Mouse (Mus musculus) embryonic facial prominence, embryonic 14.5 days (tissue): ENCODE results near the gene Eaf2. TPM values are rescaled to one million over a fixed set of nuclear protein-coding genes. Genes with fewer than 3 reads are reported as not detected.

Experiments used
- ATAC-seq: fragments of 200-750 bp; cut with Nextera tagmentation; 2 replicates; pipeline ENCODE4 v1.8.0; 2017; ENCODE audit warnings: low read depth, moderate number of reproducible peaks, moderate TSS enrichment
- DNase-seq: peaks from one replicate; pipeline ENCODE4 v3.0.0-alpha.2; 2015; ENCODE audit warnings: low spot score
- H3K27ac ChIP-seq: fragments of 300-500 bp; sonication (generic); replicated peaks from 2 replicates; pipeline ENCODE4 v1.5.1; 2014; ENCODE audit warnings: low read depth, mild to moderate bottlenecking, low read length, moderate library complexity
- H3K27me3 ChIP-seq: fragments of 300-500 bp; sonication (generic); replicated peaks from 2 replicates; pipeline ENCODE4 v1.6.1; 2014; ENCODE audit warnings: low read length; ENCODE audit not compliant: control insufficient read depth, insufficient read depth
- H3K36me3 ChIP-seq: fragments of 300-500 bp; sonication (generic); 2 replicates; pipeline ENCODE4 v1.6.1; 2014; ENCODE audit warnings: low read length, mixed read lengths; ENCODE audit not compliant: control insufficient read depth, insufficient read depth
- H3K4me1 ChIP-seq: fragments of 300-500 bp; sonication (generic); 2 replicates; pipeline ENCODE4 v1.6.1; 2014; ENCODE audit warnings: antibody characterized with exemption, low read length; ENCODE audit not compliant: control insufficient read depth, insufficient read depth
- H3K4me2 ChIP-seq: fragments of 300-500 bp; sonication (generic); 2 replicates; pipeline ENCODE4 v1.6.1; 2014; ENCODE audit warnings: low read depth, mild to moderate bottlenecking, low read length, moderate library complexity, mixed read lengths
- H3K4me3 ChIP-seq: fragments of 300-500 bp; sonication (generic); 2 replicates; pipeline ENCODE4 v1.5.1; 2014; ENCODE audit warnings: low read depth, mild to moderate bottlenecking, low read length
- H3K9ac ChIP-seq: fragments of 300-500 bp; sonication (generic); 2 replicates; pipeline ENCODE4 v1.6.1; 2014; ENCODE audit warnings: low read depth, mild to moderate bottlenecking, low read length, moderate library complexity, mixed read lengths
- H3K9me3 ChIP-seq: fragments of 300-500 bp; sonication (generic); 2 replicates; pipeline ENCODE4 v1.6.1; 2016; ENCODE audit warnings: low read length; ENCODE audit not compliant: control insufficient read depth
- WGBS: fragments of 180-500 bp; shearing (Covaris S2); extraction: QIAGEN DNeasy Blood & Tissue Kit; methylation state at CpG from one replicate; pipeline ENCODE4 v1.1.7; 2014; 5-methylcytosine and 5-hydroxymethylcytosine counted together
- microRNA-seq: library from miRNA; unstranded; fragments of <30 nt; microRNA quantifications from one replicate; pipeline ENCODE4, GENCODE M21; 2016; ENCODE audit warnings: borderline number of aligned reads
- polyA plus RNA-seq: library from polyadenylated mRNA; unstranded; fragments of >200 nt; fragmentation: Nextera tagmentation; extraction: Ambion mirVana; gene quantifications from 2 replicates; pipeline ENCODE4 v1.2.1, GENCODE M21; 2014

The Eaf2 gene
- polyA plus RNA-seq, 1 experiment from 2014 or later: 3.4 TPM

DNA sequence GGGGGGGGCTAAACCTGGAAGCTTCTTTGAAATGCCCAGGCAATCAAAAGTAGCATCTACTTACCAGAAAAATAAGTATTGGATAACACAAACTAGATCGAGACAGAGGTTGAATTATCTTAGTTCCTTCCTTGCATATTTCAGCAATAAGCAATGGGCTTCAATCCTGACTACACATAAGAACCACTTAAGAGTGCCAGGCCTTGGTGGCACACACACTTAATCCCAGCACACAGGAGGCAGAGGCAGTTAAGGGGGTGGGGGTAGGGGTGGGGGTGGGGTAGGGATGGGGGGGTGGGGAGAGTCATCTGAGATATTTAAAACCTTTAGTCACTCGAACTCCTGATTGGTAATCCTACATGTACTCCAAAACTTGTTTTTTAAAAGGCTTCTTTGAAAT lies 103.6 kb downstream of the Eaf2 start:
- H3K27ac ChIP-seq: no peak overlapping the region
- no peaks in the 10 kb centered on the region for H3K9me3 ChIP-seq
- no peaks in the 10 kb centered on the region for H3K4me1 ChIP-seq
- H3K36me3 ChIP-seq: no peaks in the 10 kb centered on the region
- H3K4me2 ChIP-seq: no peak overlapping the region
- ATAC-seq: peak; percentile 75; the same call in 1 of the 2 replicates
- no peak overlapping the region for H3K4me3 ChIP-seq
- DNase-seq: no peak
- 62% methylated on average over 2 of the region's 2 CpGs for WGBS
- no peaks in the 10 kb centered on the region for H3K27me3 ChIP-seq
- no peak overlapping the region for H3K9ac ChIP-seq

DNA sequence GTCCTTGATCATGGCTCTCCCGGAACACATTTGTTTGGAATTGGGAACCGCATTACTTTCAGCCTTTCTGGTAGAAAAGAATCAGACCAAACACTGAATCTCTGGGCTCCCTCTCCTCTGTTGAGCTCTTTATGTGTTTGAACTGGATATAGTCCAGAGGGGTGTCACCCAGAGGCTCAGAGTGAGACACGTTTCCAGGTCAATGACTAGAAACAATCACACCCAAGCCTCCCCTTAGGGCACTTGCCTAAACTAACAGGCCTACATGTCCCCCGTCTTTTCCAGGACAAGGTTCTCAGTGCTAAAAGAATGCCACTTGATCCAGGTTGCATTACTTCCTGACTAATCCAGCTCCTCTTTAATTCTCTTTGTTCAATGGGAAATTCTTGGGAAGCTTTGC lies 104.0 kb downstream of the Eaf2 start:
- H3K27me3 ChIP-seq: no peaks in the 10 kb centered on the region
- 53% methylated on average over 4 of the region's 4 CpGs for WGBS
- H3K36me3 ChIP-seq: no peaks in the 10 kb centered on the region
- no peaks in the 10 kb centered on the region for H3K4me1 ChIP-seq
- peak; percentile 87; the same call in 1 of the 2 replicates for ATAC-seq
- DNase-seq: peak; percentile 64
- no peak overlapping the region for H3K9ac ChIP-seq
- H3K4me3 ChIP-seq: no peak overlapping the region
- no peaks in the 10 kb centered on the region for H3K9me3 ChIP-seq
- H3K4me2 ChIP-seq: no peak overlapping the region
- no peak overlapping the region for H3K27ac ChIP-seq

DNA sequence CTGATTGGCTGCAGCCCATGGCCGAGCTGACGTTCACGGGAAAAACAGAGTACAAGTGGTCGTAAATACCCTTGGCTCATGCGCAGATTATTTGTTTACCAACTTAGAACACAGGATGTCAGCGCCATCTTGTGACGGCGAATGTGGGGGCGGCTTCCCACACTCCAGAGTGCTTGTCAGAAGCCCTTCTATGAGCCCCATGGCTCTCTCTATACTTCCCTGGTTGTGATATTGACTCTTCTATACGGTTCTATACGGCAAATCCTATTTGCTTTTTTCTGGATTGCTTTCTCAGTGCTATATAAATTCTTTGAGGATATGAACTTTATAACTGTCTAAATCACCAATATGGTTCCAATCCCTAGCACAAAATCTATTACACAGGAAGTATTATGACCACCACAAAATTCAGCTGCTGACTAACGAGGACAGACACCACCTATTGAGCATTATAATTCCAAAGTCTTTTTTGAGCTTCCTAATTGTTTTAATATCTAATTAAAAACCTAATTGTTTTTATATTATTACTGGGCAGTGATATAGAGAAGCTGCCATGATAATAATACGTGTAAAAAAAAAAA lies 104.5 kb downstream of the Eaf2 start:
- no peaks in the 10 kb centered on the region for H3K9me3 ChIP-seq
- ATAC-seq (no peak), DNase-seq (no peak)
- H3K27me3 ChIP-seq: no peaks in the 10 kb centered on the region
- no peaks in the 10 kb centered on the region for H3K4me1 ChIP-seq
- no peaks in the 10 kb centered on the region for H3K36me3 ChIP-seq
- H3K27ac ChIP-seq: no peak overlapping the region
- no peak overlapping the region for H3K9ac ChIP-seq
- H3K4me2 ChIP-seq: no peak overlapping the region
- 73% methylated on average over 8 of the region's 13 CpGs for WGBS
- no peak overlapping the region for H3K4me3 ChIP-seq

DNA sequence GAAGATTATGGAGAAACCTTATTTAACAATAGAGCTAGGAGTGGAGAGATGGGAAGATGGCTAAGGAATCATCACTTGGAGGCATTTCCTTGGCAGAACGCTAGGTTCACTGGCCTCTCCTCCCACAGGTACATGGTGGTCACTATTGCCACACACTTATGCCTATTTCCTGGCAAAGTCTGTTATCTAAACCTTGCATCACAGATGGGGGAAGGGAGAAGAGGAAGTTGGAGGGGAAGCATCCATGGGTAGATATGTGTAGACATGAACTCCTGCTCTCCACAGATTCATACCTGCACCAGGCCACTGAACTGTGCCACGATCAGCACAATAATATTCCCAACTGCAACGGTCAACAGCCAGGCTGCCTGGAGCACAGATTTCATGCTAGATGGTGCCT lies 122.8 kb downstream of the Eaf2 start:
- no peaks in the 10 kb centered on the region for H3K4me1 ChIP-seq
- H3K9ac ChIP-seq: no peak overlapping the region
- no peak overlapping the region for H3K4me3 ChIP-seq
- 94% methylated on average over 3 of the region's 3 CpGs for WGBS
- no peaks in the 10 kb centered on the region for H3K36me3 ChIP-seq
- DNase-seq (no peak), ATAC-seq (no peak)
- H3K27me3 ChIP-seq: no peaks in the 10 kb centered on the region
- no peaks in the 10 kb centered on the region for H3K9me3 ChIP-seq
- H3K4me2 ChIP-seq: no peak overlapping the region
- no peak overlapping the region for H3K27ac ChIP-seq

DNA sequence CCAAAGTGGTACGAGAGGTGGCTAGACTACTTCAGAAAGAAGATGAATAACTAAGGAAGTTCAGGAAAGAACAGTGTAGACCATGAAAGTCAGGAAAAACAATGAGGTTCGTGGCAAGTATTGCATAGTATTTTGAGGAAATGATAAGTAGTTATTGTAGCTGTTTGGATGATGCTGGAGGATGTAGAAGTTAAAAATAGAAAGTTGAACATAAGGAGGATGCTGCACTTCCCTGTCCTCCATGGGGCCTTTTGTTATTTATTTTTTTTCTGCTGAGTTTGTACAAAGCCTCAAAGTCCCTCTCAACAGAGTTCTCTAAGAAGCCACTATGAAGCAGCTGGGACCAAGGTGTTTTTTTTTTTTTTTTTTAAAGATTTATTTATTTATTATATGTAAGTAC lies 127.0 kb downstream of the Eaf2 start:
- Histone ChIP-seq H3K4me3 (no peak overlapping the region), H3K4me2 (no peak overlapping the region), H3K36me3 (no peaks in the 10 kb centered on the region), H3K27ac (no peak overlapping the region), H3K9ac (no peak overlapping the region), H3K9me3 (no peaks in the 10 kb centered on the region), H3K27me3 (no peaks in the 10 kb centered on the region), H3K4me1 (no peaks in the 10 kb centered on the region)
- DNase-seq (no peak), ATAC-seq (no peak)
- WGBS: 71% methylated on average over 2 of the region's 2 CpGs

DNA sequence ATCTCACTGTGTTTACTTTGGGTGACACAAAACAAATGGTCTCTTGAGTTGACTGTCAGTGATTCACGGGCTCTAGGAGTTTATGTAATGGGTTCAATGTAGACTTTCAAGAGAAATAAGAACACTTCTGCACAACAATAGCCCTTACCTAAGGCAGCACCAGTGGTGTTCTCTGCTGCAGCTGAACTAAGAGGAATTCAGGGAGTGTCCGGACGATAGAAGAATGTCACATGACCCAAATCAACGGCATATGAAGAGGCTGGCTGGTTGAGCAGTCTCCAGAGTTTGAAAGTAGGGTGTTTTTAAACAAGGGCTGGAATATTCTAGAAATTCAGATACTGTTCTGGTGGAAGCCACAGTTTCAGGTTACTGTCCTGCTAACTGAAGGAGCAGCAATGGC lies 127.7 kb downstream of the Eaf2 start:
- H3K27ac ChIP-seq: no peak overlapping the region
- H3K27me3 ChIP-seq: no peaks in the 10 kb centered on the region
- H3K4me3 ChIP-seq: no peak overlapping the region
- WGBS: 74% methylated on average over 4 of the region's 4 CpGs
- no peak for DNase-seq
- no peaks in the 10 kb centered on the region for H3K4me1 ChIP-seq
- no peak overlapping the region for H3K9ac ChIP-seq
- H3K9me3 ChIP-seq: no peaks in the 10 kb centered on the region
- no peak for ATAC-seq
- H3K4me2 ChIP-seq: no peak overlapping the region
- H3K36me3 ChIP-seq: no peaks in the 10 kb centered on the region

DNA sequence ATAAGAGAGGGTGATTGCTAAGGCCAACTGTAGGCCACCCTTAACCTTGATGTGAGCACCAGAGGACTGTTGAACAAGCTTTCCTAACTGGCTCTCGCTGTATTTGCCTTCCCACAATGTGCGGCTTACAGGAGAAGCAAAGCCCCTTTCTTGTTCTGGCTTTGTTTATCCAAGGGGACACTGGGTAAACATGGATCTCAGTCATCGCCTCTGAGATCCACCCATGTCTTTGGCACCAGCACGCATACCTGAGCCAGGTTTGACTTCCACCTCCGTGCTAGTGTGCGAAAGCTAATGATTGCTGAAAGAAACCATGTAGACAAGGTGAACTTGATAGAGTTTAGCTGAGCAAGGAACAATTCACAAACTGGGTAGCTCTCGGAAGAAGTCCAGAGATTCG lies 131.2 kb downstream of the Eaf2 start:
- no peak overlapping the region for H3K27ac ChIP-seq
- ATAC-seq (peak; percentile 30; the same call in 1 of the 2 replicates), DNase-seq (peak; percentile 32)
- H3K4me3 ChIP-seq: no peak overlapping the region
- no peaks in the 10 kb centered on the region for H3K9me3 ChIP-seq
- 82% methylated on average over 8 of the region's 8 CpGs for WGBS
- no peaks in the 10 kb centered on the region for H3K27me3 ChIP-seq
- H3K4me1 ChIP-seq: no peaks in the 10 kb centered on the region
- no peak overlapping the region for H3K4me2 ChIP-seq
- no peaks in the 10 kb centered on the region for H3K36me3 ChIP-seq
- H3K9ac ChIP-seq: no peak overlapping the region

Small RNA genes lying within 50 kb of the gene (microRNA-seq; reads per million reads assigned to microRNA genes)
- not detected for gene Gm22617

Other genes with a start within 250 kb of the Eaf2 start
- 2.8 and 3.5 TPM in 2 replicates for gene Cd86, start 208.9 kb downstream of the Eaf2 start, polyA plus RNA-seq
- 4.3 and 5.3 TPM in 2 replicates for gene Ildr1, start 181.0 kb downstream of the Eaf2 start, polyA plus RNA-seq
- 7.0 and 10.7 TPM in 2 replicates for gene Slc15a2, start 90.0 kb downstream of the Eaf2 start, polyA plus RNA-seq
- 32.2 and 37.9 TPM in 2 replicates for gene Iqcb1, start 46.6 kb downstream of the Eaf2 start, polyA plus RNA-seq
- 107 and 120 TPM in 2 replicates for gene Golgb1, start 137 bp upstream of the Eaf2 start, polyA plus RNA-seq
- 3.9 and 4.0 TPM in 2 replicates for gene Hcls1, start 60.0 kb upstream of the Eaf2 start, polyA plus RNA-seq
- 0.84 and 0.86 TPM in 2 replicates for gene Fbxo40, start 115.5 kb upstream of the Eaf2 start, polyA plus RNA-seq
- 4.4 and 5.1 TPM in 2 replicates for gene Polq, start 136.8 kb upstream of the Eaf2 start, polyA plus RNA-seq